Mouse (Mus musculus) megakaryocyte, adult 5-6 weeks (primary cell): ENCODE results near the gene Rtn4. TPM values are rescaled to one million over a fixed set of nuclear protein-coding genes. Genes with fewer than 3 reads are reported as not detected.

Experiments used
- ATAC-seq: 2 replicates; pipeline ENCODE4 v1.8.0; 2016; ENCODE audit warnings: mild to moderate bottlenecking, inconsistent platforms; ENCODE audit not compliant: poor library complexity, severe bottlenecking
- total RNA-seq, 2 experiments: library from RNA; stranded (forward) in 1 of 2; stranded (reverse) in 1 of 2; fragments of 153-499, 151-499 nt in 1 of 2; fragments of 221-1000, 200-1000 nt in 1 of 2; gene quantifications; 2 replicates each; pipeline versions ENCODE4 v1.2.3 to v1.2.4; 2015 to 2017

The Rtn4 gene
- total RNA-seq, 2 experiments from 2014 or later: 128 to 142 TPM

DNA sequence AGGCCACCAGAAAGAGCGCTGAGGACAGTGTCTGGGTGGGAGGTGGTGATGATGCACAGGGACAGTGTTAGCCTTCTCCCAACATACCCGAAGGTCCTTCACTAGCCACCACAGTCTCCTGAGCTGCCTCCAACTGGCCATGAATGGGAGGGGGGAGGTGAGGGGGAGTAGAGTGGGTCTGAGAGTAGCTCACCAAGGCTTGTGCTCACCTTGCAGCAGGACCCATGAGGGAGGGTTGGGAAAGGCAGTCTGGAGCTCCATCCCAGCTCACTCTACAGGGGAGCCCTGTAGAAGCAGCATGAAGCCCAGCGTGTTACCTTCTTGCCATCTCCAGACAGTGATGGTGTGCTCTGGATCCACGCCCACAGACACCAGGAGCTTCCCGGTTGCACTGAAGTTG lies 65.9 kb downstream of the Rtn4 start:
- no peak for ATAC-seq

DNA sequence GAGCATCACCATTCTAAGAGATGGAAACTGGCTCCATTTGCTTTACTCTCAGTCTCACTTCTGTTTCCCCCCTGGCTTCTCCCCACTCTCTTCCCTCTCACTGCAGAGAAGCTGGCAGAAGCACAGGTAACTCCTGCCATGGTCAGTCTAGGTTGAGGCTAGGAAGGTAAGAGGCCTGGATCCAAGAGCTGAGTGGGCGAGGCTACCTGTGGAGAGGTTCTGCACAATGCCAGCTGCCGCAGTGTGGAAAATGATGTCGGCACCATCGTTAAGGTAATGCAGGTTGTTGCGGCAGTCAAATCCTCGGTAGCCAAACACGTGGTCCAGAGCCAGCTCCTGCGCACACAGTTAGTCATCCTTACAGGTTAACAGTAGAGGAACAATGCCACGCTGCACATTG lies 68.6 kb downstream of the Rtn4 start:
- ATAC-seq: no peak

DNA sequence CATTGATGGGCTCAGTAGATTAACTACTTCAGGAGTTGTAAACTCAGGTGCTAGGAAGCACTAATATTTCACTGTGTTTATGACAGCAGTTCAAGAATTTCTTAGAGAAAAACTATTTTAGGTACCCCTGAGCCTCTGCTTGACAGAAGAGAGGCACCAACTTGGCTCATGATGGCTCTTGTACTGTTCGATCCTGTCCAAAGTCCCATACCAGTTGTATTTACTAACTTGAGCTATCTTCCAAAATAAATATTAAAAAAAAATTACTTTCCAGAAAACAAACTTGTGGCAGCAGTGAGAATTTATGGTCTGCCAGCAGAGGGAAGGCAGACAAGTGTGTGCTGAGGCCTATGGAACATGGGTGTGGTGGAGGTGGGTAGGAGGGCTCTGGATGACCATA lies 70.0 kb downstream of the Rtn4 start:
- no peak for ATAC-seq

DNA sequence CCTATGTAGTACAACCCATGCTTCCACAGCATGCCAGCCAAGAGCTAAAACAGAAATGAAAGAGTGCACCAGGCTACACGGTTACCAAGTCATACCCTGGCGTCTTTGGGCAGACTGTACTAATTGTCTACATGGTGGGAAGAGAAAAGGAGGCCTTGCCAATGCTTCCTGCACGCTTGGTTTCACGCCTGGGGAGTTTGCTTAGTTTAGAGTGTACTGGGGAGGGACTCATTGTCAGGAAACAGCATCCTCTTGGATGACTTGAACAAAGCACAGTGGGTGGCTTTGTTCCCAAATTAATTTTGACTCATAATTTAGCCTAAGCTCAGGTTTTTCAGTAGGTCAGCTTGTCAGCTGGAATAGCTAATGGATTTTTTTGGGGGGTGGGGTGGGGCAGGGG lies 72.3 kb downstream of the Rtn4 start:
- no peak for ATAC-seq

DNA sequence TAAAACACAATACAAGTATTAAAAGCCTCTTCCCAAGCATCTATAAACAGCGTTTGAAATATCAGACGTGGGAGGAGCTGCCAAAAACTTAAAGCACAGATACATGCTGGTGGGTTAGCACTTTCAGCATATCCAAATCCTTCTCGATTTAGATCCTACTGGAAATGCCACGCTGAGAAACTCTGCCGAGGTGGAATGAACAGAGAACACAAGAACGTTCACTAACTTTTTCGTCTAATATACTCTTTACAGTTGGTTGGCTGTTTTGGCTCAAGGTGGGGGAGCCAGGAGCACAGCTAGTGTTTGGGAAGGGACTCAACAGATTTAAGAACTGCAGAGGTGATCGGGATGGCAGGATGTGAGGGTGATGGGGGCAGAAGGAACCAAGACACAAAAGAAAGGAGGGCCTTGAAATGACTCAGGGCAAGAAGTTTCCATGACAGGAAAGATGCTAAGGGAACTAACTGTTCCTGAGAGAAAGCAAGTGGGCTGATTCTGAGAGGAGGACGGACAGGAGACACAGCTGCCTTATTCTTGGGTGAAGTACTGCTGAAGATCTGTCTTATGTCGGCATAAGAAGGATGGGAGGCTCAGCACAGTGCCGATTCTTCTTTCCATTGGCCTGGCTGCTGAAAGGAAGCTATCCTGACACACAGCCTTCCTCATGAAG lies 73.7 kb downstream of the Rtn4 start:
- no peak for ATAC-seq

DNA sequence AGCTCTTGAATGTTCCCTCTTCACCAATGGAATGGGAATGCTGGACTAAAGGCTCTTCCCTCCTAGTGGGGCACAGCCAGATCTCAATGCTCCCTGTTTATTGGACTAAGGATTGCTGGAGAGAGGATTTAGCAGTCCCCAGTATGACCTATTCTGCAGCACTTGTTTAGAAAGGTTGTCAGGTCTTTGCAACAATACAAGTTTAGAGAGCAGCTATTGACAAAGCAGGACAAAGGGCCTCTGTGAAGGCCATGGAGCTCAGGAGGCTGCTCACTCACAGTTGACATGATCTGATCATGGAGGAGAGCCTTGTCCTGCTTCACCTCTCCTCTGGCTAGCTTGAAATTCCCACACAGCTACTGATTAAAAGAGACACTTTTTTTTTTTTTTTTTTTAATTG lies 75.8 kb downstream of the Rtn4 start:
- no peak for ATAC-seq

DNA sequence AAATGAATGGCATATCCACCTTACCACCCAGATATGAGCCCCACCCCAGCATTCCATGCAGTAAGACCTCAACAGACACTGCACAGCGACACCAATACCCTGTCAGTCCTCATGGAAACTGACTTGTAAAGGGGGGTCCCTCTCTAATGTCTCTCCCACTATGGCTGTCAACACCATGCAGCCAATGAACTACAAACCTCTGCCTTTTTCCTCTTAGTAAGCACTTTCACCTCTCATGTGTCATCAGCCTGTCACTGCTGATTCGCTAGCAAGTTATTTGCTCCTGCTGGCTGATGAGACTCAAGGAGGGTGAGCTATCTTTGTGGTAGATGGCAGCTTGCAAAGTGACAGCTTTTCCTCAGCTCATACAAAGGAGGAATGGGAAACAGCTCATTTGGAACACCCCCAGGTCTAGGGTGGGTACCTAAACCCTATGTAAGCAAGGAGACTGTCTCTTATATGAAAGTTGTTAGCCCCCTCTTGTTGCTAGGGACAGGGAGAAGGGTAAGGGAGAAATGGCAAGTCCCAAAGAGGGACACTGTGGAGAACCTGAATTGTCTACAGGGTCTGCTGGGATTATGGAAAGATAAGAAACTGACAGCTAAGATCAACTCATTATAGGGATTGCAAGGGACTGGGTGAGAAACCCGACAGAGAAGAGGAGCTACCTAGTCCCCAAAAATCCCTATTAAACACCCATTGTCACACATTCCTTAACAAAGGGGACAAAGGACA lies 78.1 kb downstream of the Rtn4 start:
- no peak for ATAC-seq

DNA sequence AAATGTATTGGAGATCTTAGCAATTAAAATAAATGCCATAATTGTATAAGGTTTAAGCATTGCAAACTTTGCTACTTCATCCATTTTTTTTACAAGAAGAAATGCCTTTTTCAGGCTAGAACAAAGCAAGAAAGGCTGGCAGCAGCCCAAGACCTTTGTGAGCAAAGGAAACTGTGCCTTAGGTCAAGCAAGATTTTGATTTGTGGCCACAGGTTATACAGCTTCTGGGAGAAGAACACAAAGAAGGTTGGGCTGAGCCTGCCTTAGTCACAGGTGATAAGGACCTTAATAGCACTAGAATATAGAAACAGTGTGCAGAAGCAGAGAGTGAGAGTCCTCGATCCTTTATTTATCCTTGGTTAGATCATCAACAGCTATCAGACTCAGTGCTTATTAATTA lies 79.5 kb downstream of the Rtn4 start:
- ATAC-seq: no peak

DNA sequence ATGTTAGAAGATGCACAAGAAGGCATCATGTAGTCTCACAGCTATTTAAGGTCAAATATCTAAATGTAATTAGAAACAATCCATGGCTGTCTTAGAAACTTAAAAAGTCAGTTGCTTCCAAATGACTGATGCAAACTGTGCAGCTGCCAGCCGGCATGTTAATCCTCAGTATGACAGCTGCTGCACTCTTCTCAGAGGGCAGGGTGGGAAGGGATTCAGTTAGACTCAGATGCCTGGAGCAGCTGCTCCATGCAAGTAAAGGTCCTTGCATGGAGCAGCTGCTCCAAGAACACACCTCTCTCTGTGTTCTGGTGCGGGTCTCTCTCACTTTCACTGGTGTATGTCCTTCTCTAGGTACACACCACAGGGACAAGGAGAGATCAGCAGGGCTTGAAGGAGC lies 81.5 kb downstream of the Rtn4 start:
- no peak for ATAC-seq

DNA sequence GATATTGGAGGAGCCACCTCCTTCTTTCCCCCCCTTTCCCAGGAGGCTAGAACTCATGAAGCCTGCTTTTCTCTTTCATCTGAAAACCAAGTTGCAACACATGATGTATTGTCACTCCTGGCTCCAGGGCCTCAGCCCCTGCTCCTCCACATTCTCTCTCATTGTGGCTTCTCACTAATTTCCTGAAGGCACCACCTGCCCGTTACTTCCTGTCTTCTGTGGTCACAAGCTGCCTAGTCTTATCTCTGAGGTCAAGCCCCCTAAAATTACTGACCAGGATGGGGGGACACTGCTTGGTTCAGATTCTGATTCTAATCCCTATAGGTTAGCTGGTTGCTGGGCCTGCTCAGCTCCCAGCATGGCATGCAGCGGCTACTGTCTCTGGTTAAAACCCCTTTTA lies 82.0 kb downstream of the Rtn4 start:
- peak; percentile 15; the same call in 1 of the 2 replicates for ATAC-seq

DNA sequence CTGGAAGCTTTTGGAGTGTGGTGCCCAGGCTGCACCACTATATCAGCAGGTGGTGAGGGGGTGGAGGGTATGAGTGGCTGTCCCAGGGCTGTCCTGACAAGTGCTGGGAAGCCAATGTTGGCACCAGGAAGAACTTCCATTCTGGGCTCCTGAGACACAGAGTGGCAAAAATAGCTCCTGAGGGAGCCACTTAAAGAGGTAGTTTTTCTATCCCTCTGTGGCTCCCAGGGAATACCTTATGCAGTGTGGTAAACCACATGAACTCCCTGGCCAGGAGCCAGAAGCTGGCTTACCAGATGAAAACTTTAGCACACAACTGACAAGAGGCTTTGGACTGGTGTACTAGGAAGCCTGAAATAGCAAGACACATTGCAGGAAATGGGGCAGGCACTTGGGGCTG lies 85.2 kb downstream of the Rtn4 start:
- ATAC-seq: no peak

DNA sequence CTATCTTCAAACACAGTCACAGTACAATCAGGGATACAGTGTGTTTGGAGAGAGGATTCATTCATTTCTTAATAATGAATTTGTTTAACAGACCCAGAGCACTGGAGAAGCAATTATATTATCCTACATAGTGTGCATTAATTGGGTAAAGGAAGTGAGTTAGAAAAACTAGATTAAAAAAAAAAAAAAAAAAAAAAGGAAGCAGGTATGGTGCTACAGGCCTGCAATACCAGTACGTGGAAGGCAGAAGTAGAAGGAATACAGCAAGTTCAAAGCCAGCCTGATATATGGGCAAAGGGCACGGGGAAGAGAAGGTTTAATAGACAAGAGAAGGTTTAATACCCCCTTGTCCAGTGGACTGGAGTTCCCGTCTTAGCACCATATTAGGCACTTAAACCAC lies 86.2 kb downstream of the Rtn4 start:
- ATAC-seq: no peak

DNA sequence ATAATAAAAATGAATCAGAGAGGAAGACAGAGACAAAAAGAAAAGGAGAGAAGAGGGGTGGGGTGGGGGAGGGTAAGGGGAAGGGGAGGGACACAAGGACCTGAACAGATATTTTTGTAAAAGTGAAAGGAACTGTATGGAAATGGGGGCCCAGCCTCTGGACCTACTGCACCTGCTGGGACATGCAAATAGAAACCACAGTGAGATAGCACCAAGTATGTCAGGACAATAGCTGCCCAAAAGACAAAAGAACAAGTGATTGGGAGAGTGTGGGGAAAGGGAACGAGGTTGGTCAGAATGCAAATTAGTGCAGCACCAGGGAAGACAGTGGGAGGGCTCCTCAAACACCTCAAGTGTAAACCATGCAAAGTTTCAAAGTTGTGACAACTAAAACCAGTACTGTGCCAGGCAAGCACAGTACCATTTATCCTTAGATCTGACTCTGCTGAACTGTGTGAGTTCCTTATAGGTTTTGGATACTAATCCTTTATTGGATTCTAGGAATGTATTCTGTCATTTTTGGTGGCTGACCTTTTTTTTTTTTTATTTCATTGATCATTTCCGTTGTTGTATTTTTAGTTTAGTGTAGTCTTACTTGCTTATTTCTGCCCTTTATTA lies 86.8 kb downstream of the Rtn4 start:
- ATAC-seq: no peak

DNA sequence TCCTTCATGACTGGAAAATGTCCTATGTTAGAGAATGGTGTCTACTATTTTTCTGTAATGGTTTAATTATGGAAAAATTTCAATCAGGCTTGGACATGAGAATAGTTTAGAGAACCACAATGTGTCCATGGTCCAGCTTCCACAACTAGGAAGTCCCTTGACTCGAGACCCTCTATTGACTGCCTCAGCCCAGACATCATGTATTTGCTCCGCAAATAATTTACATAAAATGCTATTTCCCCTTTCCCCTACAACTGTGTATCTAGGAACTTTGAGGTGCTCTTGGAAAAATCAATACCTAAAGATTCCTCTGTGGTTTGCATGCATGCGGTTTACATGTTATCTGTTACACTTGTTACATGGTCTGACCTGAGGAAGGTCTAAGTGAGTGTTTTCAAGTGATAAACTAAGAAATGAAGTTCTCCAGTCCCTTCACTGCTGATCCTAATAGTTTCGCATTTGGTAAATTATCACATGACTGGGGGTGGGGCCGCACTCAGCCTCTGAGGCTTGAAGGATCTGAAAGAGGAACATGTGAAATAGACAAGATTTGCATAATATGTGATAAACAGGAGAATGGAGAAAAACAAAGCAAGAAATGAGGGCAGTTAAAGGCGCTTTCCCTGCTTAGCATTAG lies 94.0 kb downstream of the Rtn4 start:
- peak; percentile 95 for ATAC-seq

DNA sequence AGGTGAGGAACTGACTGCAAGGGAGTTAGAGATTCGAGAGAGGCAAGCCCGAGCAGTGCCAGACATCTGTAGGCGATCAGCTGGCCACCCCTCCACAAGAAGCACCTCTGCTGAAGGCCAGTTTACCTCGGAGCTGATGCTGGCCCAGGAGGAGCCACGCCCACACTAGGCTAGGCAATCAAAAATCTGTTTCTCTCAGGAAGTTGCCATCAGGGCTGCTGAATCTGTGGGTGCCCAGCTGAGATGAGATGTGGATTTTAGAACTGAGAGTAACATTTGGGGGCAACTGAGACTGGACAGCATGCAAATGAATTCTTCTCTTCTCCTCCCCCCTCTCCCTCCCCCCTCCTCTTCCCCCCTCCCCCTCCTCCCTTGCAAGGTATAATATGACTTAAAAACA lies 94.7 kb downstream of the Rtn4 start:
- peak; percentile 34 for ATAC-seq

DNA sequence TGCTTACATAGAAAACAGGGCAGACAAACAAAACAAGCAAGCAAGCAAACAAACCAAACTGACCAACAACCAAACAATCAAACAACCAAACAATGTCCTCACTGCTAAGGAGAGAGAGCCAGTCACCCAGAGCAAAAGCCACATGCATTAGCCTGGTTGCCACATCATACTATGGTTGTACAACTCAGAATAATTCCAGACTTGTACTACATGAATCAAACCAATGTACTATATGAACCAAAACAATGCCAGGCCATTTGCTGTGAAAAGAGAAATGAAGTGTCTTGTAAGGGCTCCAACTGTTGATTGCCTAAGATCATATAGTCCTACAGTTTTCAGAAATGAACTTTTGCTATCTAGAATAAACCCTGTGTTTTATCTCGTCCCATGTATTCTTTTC lies 95.8 kb downstream of the Rtn4 start:
- ATAC-seq: no peak

DNA sequence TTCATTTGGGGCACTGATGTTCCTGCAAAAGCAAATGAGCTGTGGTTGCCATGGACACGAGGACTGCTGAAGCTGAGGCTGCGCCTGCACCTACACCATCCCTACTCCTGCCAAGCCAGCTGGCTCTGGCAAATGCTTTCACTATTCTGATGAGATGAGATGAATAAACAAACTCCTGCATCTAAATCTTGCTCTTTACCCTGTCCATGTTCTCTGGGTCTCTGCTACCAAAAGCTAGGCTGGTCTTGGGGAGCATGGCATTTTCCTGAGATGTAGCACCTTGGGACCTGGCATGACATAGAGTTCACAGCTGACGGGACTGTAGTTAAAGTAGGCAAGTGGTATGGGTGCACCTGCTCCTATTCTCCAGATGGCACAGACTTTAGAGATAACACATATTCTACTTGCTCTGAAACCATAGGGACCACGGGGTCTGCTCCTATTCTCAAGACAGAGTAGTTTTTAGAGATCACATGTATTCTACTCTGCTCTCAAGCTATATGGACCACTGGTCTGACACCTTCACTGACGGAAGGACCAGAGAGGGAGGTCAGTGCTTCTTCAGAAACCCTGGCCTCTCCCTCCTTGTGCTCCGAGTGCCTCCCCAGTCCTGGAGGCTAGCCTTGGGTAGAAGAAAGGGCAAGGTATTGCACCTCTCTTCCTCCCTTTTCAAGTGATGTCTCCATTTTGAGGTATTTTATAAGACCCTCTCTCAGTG lies 96.3 kb downstream of the Rtn4 start:
- ATAC-seq: no peak

DNA sequence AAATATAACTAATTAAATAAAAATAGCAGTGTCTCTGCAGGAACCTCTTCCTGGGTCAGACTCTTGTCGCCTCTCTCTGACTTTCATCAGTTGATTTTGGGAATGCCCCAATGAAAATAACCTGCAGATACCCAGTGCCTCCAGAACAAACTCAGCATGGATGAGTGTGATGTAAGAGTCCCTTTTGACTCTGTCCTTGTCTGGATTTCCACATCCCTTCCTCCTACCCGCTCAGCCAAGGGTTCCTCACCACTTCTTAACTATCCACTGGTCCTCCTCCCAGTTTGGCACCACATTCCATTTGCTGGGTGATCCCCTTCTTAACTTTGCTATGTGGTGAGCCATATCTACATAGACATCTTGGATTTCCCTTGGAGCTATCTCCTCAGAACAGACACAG lies 98.0 kb downstream of the Rtn4 start:
- no peak for ATAC-seq
